Mouse (Mus musculus): Measurements from ENCODE around the gene Thbd.

Thbd gene

DNA sequence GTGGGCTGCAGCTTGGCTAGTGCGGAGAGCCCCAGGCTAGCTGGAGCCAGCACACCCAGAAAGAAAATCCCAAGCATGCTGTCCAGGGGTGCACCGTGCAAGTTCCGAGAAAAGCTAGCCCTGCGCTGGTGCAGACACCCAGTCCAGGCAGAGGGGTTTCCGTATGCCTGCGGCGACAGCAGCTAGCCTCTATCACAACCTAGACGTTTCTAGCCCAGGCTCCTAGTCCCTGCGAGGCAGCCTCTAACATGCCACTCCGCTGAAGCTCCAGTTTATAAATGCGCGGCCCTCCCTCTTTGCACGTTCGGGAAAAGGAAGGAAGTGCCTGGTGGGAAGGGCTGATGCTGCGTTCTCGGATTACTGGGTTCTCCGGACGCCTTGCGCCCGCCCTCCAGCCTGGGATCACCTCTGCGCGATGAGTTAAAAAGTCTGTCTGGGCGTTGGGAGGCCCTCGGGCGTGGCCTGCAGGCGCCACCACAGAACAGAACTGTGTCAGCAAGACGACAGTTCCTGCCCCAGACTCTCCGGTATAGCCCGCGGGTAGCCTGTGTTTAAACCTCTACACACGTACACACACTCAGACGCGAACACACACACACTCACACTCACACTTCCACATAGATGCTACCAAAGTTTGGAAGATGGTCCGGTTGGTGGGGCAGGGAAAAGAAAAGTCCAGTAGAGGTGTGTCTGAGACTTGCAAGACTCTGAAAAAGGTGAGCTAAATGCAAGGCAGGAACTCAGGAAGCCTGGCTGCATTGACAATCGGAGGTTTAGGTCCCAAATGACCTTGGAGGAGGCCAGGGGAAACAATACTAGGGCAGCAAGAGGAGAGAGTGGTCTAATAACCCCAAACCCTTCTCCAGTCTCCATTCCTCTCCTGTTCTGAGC lies at the start of gene Thbd:
Thbd (minus strand) TSS at position 319 of the 891 bp plus-strand sequence.
- peak; percentile 71 for DNase-seq (ENCODE audit: low read depth, low spot score)

DNA sequence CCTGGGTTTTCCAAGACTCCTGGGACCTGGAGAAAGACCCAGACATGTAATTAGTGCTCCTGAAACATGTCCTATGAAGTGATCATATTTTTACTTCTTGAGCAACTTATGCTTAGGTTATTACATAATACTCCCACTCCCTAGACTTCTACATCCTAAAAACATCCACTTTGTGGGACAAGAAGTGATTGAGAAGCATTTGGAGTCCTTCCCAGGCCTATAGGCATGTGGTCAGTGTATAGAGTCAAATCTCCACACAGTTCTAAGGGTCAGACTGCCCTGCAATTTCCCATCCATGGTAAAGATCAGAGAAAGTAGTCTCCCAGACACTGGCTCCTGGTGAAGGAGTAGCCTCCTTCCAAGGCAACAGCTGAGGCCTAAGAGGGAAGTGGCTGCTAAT lies 47.4 kb upstream of the Thbd start:
- no peak for DNase-seq (ENCODE audit: low read depth, low spot score)

DNA sequence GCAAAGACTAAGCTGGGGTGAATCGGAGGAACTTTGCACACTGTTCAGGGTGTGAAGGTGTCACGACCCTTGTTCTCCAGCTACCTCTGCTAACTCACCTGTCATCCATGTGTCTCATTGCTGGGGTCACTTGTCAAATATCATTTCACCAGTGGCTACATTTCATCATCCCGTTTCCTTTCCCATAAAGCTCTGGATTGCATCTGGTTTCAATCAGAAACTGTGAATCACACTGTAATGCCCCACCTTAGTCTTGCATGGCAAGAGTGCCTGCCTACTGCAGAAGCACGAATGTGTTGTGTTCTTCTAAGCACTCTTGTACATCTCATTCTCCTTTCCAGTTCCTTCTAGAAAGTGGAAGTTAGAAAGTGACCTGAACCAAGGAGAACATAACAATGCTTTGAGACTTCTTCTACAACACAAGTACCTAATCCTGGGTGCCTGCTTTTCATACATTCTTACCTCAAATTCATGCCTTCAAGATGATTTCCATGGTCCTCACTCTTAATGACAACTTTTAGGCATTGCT lies 46.1 kb upstream of the Thbd start:
- DNase-seq (ENCODE audit: low read depth, low spot score): no peak

DNA sequence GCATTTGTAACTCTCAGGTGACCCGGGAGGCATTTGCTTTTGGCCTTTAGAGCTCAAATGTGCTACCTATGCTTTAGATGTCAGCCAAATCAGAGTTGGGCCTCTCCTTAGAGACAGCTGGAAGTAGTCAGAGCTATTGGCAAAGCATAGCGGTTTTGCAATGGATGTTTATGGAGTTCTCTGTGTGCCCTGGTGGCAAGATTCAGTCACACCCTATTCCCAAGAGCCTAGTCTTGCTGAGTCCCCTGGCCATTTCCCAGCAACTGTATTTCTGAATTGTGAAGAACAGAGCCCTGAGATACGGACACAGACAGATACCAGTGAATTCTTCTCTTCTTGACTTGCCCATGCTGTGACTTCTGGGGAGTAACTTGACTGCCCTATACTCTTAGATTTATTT lies 45.1 kb upstream of the Thbd start:
- DNase-seq (ENCODE audit: low read depth, low spot score): no peak

DNA sequence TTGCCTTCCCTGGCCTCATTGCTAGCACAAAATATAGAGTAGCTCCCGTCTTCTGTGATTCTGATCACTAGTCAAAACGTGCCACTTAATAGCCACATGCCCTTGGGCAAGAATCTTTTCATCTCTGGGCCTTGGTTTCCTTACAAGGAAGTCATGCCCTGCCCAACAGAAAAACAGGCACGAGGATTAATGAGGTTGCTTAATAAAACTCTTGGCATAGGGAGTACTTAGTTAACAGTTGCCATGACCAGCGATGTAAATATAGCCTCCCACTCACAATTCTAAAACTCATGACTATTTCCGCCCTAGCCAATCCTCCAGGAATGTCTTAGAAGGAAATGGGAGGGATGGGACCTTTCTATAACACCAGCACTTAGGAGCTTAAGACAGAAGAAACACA lies 43.5 kb upstream of the Thbd start:
- DNase-seq (ENCODE audit: low read depth, low spot score): no peak

DNA sequence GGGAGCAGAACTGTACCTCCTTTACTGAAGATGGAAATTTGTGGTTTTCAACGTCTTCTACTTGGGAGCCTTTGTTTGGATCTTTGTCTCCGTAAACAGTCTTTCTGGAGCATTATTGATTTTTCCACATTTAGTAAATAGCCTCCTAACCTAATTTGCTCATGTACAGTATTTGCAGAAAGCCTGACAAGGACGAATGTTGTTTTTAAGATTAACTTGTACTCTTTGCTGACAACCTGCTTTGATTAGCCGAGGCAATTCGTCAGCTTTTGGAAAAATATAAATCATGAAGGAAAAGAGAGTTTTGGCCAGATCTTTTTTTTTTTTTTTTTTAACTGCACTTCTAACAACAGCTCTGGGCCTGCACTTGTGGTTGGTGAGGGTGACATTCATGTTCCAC lies 42.6 kb upstream of the Thbd start:
- DNase-seq (ENCODE audit: low read depth, low spot score): no peak

DNA sequence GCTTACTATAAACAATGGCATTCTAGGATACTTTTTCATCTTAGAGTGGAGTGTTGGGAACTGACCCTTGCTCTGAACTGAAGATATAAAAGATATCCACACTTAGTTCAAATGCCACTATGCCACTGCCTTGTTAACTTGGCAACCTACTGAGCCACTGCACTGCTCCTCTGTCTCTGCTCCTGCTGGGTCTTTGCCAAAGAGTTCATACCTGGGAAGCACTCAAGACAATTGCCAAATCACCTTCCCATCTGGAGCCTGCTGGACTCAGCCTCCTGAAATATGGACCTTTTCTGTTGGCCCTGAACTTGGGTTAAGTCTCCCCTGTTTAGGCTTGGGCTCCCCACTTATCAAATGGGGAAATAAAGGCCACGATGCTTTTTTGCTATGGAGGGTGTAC lies 41.7 kb upstream of the Thbd start:
- no peak for DNase-seq (ENCODE audit: low read depth, low spot score)

DNA sequence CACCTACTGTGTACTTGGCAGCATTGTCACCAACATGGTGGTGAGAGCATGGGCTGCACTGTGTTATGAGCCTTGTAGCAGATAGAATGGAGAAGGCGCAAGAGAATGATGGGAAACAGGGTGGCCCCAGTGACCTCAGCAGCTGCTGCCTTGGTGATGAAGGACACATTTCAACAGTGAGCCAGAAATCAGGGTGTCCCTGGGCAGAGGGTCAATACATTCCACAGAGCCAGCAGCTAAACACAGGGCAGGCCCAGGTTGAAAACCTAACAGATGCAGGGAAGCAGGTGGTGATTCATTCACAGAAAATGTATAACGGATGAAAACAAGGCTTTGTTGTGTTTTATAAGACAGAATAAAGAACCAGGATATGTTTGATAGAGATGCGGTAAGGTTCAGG lies 38.5 kb upstream of the Thbd start:
- DNase-seq (ENCODE audit: low read depth, low spot score): no peak

DNA sequence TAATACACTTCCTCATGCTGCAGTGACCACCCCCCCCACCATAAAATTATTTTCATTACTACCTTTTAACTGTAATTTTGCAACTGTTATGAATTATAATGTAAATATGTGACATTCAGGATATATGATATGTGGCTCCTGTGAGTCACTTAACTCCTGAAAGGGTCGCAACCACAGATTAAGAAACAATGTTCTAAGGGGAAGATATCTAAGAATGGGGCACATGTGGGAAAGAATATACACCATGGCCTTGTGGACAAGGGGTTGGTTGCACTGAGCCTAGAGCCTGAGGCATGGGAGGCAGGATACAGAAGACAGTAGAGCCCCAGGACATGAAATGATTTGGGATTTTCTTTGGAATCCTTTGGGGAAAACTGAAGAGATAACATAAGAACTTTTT lies 37.6 kb upstream of the Thbd start:
- no peak for DNase-seq (ENCODE audit: low read depth, low spot score)

DNA sequence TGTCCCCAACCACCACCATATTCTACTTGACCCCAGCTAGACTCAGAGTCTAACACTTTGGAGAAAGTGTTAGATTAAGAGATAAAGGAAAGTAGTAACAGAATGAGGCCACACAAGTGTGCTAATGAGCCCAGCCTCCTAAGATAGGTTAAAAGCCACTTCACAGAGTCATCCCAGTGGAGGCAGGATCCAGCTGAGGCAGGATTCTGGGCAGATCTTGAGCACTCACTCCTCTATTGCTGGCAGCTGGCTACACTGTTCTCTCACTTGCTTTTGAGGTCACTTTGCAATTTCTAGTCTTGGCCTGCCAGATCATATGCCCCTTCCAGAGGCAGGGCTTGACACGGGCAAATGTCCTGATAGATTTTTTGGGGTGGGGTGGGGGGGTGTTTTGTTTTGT lies 36.5 kb upstream of the Thbd start:
- DNase-seq (ENCODE audit: low read depth, low spot score): no peak

DNA sequence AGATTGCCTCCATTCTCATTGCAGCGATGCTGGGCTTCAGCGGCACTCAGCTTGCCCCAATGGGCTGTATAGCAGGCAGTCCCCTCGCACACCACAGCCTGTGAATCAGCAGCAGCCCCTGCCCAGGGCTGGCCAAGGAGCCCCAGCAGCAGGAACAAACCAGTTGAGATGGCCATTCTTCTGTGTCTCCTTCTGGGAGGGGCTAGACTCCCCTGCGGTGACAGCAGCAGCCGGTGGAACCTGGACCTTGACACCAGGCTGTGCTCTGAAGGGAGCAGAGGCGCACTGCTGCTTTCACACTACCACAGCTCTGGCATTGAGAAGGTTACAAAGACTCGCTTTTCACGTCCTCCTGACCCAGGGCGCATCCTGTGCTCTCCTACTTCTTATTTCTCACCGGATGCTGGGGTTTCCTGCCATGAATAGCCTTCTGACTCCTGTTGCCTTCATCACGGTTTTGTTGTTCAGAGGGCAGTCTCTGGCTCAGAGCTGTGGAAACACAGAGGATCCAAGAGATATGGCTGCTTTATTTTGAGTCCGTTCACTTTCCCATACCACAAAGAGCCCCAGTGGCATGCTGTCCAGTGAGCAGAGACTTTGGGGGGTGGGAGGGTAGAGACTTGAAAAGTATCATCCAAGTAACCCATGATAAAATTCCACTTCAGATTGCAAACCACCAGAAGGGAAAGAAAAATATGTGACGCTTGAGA lies 35.4 kb upstream of the Thbd start, which contains the start of gene Cd93:
Cd93 (minus strand) TSS at position 315 of the 710 bp plus-strand sequence.
- DNase-seq (ENCODE audit: low read depth, low spot score): no peak

DNA sequence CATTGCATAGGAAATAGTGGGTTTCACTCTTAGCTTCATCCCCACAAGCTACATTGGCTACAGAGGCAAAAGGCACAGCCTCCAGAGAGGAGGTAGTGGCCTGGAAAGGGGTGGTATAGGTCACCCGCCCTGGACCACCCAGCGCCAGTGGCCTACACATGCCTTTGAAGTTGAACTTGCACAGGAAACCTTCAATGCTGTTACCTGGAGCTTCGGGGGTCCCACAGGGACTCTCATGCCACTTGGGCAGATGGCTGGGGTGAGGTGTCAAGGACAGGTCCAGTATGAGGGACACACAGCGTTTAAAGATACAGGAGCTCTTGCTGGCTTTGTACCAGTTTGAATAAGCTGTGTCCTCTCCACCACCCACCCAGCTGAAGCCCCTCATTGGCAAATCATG lies 34.7 kb upstream of the Thbd start:
- DNase-seq (ENCODE audit: low read depth, low spot score): no peak

DNA sequence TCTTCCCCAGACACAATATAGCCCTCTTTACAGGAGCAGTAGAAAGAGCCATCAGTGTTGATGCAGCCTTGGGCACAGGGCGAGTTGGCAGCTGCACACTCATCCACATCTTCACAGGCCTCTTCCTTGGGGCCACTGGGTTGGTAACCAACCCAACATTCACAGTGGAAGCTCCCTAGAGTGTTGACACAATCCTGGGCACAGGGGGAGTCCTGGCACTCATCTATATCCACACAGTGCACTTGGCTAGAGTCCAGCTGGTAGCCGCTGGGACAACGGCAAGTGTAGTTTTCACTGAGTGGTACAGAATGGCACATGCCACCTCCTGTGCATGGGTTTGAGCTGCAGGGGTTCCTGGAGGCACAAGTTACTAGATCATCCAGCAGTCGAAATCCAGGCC lies 34.2 kb upstream of the Thbd start:
- DNase-seq (ENCODE audit: low read depth, low spot score): no peak

DNA sequence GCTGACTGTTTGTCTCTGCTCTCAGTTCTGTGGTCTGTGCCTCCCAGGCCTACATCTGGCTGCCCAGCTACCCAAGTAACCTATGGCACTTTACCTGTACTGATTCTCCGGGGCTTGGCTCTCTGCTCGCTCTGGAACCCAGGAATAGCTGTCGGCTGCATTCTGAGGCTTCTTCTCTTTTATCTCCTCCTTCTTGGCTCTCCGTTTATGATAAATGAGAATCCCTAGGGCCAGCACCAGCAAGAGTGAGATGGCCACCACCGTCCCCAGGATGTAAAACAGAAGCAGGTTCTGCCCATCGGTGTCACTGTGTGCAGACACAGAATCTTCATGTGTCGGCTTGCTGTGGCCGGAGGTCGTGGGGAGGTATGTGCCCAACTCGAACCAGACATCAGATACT lies 33.4 kb upstream of the Thbd start:
- no peak for DNase-seq (ENCODE audit: low read depth, low spot score)

DNA sequence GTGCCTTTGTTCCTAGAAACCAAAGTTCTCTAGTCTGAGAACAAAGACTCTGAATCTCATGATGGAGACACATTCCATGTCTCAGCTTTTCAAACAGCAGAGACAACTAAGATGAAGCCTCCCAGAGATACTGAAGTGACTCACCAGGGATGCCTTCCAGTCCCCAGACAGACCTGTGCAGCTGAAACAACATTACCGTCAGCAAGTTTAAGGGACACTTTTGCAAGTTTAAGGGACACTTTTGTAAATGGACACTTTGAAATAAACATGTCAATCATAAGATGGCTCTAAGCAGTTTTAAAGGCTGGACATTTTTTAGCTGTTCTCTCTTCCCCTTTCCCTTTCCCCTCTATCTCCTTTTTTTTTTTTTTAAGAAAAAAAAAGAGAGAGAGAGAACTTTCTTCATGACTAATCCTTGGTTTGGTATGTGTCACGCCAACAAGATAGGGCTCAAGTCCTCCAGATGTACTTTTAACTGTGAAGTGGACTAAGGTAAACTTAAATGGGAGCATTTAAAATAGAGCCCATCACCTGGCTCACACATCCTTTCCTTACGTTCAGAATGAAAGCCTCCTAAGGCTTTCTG lies 31.8 kb upstream of the Thbd start:
- no peak for DNase-seq (ENCODE audit: low read depth, low spot score)

DNA sequence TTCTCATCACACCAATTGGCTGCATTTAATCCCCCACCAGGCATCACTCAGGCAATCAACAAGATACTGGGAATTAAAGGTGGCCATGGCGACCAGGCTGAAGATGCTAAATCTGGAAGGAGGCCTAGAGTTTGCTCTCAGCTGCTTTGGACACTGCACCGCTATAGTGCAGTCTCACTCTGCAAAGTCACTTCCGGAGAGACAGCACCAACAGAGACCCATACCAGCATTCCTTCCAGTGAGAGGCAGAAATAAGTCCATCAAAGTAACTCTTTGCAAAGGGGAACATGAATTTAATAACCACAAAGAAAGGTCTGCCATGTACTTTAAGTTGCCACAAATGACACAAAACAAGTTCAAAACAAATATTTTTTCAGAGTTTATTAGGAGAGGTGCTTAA lies 28.3 kb upstream of the Thbd start:
- no peak for DNase-seq (ENCODE audit: low read depth, low spot score)

DNA sequence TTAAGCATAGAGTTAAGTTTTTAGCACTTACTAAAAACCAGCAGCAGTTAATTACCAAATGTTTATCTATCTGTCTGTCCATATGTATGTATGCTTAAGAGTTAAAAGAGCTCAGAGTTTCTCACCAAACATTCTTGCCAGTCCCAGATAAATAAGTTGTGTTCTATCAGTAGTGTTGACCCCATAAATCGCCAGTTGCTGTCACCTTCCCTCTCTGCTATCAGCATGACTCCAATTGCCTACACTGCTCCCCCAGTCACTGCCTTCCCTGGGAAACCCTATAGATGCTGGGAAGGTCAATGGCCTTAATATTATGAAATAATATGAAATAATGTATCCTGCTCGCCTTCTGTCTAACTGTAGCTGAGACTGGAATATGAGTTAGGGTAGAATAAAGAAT lies 24.4 kb upstream of the Thbd start:
- no peak for DNase-seq (ENCODE audit: low read depth, low spot score)

DNA sequence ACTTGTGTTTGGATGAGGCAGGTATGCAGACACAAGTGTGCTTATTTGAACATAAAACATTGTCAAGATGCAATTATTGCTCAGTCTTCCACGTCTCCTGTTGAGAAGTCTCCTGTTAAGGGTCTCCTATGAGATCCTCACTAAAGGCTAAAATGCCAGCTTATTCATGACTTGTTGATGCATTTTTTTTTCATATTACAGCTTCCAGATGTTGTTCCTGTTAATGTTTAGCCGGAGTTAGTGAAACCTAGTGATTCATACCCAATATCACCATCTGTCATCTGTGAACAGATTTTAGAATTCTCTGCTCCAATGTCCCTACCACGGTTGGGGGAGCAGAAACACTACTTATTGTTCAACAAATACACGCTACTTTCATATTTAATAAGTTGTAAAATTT lies 23.0 kb upstream of the Thbd start:
- DNase-seq (ENCODE audit: low read depth, low spot score): no peak

DNA sequence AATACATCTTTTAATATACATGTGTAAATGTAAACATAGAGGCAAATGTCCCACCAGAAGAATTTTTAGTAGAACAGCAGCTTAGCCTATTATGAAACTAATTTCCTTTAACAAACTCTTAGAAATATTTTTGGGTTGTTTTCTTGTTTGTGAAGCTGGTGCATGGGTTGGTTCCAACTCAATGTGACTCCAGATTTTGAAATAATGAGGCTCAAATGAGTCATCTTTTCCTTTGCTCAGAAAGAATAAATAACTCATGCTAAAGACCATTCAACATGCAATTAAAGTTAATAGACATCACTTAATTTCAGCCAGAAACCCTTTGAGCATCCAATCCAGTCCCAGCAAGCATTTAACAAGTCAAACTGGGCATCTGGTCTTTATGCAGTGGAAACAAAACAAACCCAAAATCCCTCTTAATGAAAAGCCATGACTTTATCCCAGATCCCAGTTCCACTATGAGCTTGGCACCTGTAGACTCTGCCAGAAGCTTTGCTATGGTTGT lies 21.1 kb upstream of the Thbd start:
- no peak for DNase-seq (ENCODE audit: low read depth, low spot score)

DNA sequence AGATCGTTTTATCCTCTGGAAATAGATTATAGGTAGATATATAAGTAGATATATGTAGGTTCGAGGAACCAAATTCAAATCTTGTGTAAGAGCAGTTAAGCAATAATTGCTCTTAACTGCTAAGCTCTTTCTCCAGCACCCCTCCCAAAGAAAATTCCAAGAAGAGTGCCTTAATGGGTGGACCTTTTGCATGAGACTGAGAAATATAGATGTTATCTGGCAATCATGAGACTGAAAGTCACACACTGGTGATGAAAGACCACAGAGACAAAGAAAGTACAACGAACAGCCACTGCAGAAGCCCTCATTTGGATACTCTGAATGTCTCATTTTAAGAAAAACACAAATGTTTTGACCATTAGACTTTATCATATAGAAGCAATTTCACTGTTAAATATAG lies 20.5 kb upstream of the Thbd start:
- no peak for DNase-seq (ENCODE audit: low read depth, low spot score)

DNA sequence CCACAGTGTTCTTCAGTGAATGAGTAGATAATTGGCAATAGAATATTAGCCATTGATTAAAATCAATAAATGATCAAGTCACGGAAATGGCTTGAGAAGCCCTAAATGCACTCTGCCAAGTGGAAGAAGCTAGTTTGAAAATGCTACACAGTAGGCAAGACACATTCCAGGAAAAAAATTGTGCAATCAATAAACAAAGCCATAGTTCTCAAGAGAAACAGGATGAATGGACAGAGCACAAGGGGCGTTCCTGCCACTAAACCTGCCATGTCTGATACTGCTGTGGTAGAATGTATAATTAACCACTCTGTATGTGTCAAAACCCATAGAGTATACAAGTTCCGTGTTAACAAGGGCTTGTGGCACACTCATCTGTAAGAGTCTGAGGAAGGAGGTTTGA lies 19.6 kb upstream of the Thbd start:
- no peak for DNase-seq (ENCODE audit: low read depth, low spot score)

DNA sequence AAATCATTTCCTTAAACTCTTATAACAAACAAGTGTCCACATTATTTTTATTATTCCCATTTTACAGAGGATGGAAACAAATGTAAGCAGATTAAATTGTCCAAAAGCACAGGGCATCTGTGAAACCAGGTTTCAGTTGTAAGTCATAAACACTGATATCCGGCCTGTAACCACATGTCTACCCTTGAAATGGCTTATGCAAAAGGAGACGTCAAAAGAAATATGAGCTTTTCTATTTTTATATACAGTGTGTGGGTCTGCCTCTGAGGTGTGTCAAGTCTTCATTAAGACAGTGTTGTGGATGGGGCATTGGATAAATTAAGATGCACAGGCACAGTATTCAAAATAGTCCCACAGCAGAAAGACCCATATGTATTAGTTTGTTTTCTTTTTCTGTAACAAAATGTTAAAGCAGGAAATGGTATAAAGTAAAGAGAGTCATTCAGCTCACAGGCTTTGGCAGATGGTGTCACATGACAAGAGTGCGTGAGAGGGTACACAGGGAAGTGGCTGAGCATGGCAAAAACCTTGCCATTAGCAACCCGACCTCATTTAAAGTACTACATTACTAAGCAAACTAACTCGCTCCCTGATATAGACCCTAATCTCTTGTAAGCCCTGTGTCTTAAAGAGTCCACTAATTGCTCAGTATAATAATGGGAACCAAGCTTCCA lies 17.9 kb upstream of the Thbd start:
- no peak for DNase-seq (ENCODE audit: low read depth, low spot score)
